Mouse (Mus musculus) spleen, adult 2 months (tissue): Measurements from ENCODE around the gene Wdfy1.

Experiments used
- CTCF ChIP-seq: fragments of 200-500 bp; IDR thresholded peaks from 2 replicates; pipeline ENCODE4 v1.5.1; 2011; ENCODE audit warnings: mild to moderate bottlenecking, inconsistent platforms; ENCODE audit not compliant: insufficient read depth, insufficient read length, insufficient replicate concordance; ENCODE audit errors: extremely low read depth
- POLR2A ChIP-seq: fragments of 200-500 bp; IDR thresholded peaks from 2 replicates; pipeline ENCODE4 v1.6.1; 2011; ENCODE audit warnings: low read depth, low read length, inconsistent platforms

DNA sequence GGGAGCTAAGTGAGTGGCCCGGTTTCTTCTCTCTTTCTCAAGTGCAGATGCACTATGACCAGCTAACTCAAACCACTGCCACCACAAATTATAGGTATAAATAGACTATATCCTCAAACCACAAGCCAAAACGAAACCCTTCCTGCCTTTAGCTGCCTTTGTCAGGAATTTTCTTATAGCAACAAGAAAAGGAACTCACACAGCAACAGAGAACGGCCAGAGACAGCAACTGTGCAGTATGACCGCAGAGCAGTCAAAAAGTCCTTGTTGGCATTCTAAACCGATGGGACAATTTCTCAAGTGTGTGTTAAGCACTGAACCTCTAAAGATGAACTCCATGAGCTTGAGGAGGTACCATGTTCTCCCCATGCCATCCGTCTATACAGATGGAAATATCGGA, 27.7 kb upstream of the Wdfy1 start:
- TF ChIP-seq CTCF (no peak), POLR2A (no peak)
